Mouse (Mus musculus): Measurements from ENCODE around the gene Slc38a4. TPM values are rescaled to one million over a fixed set of nuclear protein-coding genes. Genes with fewer than 3 reads are reported as not detected.

The Slc38a4 gene
- 22.4 and 27.7 TPM in 2 replicates for polyA plus RNA-seq (2012; rRNA removed)

DNA sequence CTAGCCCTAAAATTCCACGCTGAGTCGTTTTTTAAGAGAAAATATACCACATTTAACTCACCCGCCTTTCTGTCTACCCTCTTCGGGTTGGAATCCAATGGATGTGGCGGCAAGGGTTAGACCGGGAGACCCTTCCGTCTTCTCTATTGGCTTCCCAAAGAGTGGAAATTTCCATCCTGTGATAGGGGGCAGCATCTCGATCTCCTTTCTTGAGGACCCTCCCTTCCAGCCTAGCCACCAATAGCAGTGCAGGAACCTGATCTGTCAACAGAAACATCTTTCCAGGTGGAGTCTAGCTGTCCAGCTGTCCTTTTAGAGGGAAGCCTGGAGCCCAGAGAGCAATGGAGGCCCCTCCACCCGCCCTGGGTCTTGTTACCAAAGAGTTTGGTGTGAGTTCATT is at the start of gene Slc38a4:
TSS of gene Slc38a4 (minus strand) at position 163 of the 400 bp plus-strand sequence.

Other genes starting within 250 kb of the Slc38a4 start
- 6.9 and 8.8 TPM in 2 replicates for gene Pced1b, start 191.2 kb upstream of the Slc38a4 start, polyA plus RNA-seq (2012; rRNA removed)
- 0.24 and 0.46 TPM in 2 replicates for gene Amigo2, start 191.3 kb upstream of the Slc38a4 start, polyA plus RNA-seq (2012; rRNA removed)